Mouse (Mus musculus): ENCODE measurements around the gene Uchl4.

Uchl4 gene

GRCm38 (mm10) chr9:64277706-64278105 is 42.7 kb downstream of the Uchl4 start:
- DNase-seq, result peak; percentile 79

- DNase-seq, result no peak
Observed at GRCm38 (mm10) chr9:64278665-64279310, 43.8 kb downstream of the Uchl4 start.

DNA sequence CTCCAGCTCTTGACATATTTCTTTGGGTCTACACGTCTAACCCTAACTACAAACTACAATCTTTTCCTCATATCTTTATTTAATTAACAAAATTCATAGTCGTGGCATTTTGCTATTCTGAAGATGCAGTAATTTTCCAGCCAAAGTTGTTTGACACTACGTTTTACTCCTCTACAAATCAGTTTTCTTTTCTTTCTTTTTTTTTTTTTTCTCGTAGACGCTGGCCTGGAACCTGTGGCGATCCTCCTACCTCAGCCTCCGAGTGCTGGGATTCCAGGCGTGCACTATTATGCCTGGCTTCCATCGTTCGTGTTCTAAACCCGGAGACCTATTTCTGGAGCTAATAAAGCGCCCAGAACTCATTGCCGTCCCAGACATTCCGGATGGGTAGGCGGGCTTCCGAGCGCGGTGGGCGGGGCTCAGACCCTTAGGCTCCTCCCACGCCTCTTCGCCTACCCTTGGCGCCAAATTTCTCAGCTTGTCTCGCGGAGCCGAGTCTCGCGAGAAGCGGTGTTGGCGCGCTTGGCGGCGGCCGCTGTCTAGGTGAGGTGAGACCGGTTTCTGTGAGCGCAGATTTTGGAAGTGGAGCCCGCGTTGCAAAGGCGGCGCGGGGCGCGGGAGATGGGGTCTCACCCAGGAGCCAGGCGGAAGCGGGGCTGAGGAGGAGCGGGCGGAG is 46.2 kb downstream of the Uchl4 start, which contains the start of gene Tipin:
Tipin (plus strand) TSS at position 477 of the 676 bp plus-strand sequence.
- peak; percentile 97 for DNase-seq

DNA sequence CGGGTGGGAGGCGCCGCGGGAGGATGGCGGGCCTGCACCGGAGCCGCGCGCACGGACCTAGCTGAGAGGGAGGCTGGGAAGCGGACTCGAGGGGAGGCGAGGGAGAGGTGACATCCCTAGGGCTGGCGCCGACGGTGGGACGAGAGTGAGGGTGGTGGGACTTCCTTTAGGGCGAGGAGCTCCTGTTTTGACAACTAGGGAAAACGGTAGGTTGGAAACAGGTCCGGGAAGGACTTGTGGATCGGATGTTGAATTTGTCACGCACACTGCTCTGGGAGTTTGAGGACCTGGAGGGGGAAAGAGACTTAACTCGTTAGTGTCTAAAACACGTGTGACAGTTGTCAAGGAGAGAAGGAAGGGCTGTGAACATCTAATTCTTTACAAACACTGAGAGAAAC is 46.8 kb downstream of the Uchl4 start:
- DNase-seq, result no peak

GRCm38 (mm10) chr9:64282404-64282987 is 47.5 kb downstream of the Uchl4 start:
- no peak for DNase-seq
